Mouse (Mus musculus) neutrophil, adult 59 days (primary cell): ENCODE results near the gene Slc41a3. TPM values are rescaled to one million over a fixed set of nuclear protein-coding genes. Genes with fewer than 3 reads are reported as not detected.

Experiments
- total RNA-seq, 2 experiments: library from RNA; stranded (reverse); gene quantifications; 1 replicate in 1 of 2; 2 replicates in 1 of 2; pipeline ENCODE4 v1.2.4; 2023

Gene Slc41a3
- 10 to 100 TPM; 19.8 to 22.0 TPM for total RNA-seq

DNA sequence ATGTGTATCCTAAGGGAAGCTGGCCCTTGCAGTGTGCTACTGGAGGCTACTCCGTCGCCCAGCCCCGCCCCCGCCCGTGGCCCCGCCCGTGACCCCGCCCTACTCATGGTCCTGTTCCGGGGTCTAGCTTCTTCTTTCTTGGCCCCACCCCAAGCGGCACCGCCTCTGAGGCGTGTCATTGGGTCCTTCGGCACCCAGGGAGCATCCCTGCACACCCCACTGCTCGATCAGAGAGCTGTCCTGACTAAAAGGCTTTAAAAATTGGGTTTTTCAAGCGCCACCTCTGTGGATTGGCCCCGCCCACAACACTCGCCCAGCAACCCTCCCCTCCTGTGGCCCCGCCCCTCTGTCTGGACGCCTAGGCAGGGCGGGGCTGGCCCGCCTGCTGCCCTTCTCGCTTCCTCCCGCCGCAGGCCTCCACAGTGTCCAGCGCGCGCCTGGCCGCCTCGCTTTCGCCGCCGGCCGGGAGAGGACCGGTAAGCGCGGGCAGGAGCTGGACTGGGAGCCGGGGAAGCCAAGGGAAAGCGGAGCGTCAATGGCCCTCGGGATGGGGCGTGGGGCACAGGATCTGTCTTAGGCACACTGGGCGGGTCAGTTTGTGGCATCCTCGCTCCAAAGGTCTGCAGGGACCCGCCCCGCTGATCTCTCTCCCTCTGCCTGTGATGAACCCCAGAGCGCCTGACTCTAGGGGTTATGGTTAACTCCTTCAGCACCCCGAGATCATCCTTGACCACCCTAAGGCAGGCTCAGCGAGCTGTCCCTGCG lies at the start of gene Slc41a3:
Gene Slc41a3 (plus strand): TSS at position 193 of the 765 bp plus-strand sequence.

Other genes with a start within 250 kb of the Slc41a3 start
- gene Zxdc, start 235.2 kb upstream of the Slc41a3 start, total RNA-seq = 10 to 100 TPM; 43.5 to 44.8 TPM
- gene Cfap100, start 175.9 kb upstream of the Slc41a3 start, total RNA-seq = not detected
- not detected for gene Klf15, start 142.1 kb upstream of the Slc41a3 start, total RNA-seq
- under 1 TPM in 1 of 2 experiments, not detected in 1; 0.20 TPM for gene Aldh1l1, start 118.3 kb upstream of the Slc41a3 start, total RNA-seq